Mouse (Mus musculus) E14TG2a.4 (cell line): ENCODE results near the gene Tm7sf2.

ENCODE experiments used
- CTCF ChIP-seq: conservative IDR thresholded peaks from 2 replicates; pipeline ENCODE4 v1.5.1; 2014; ENCODE audit warnings: low read length
- POU5F1 ChIP-seq: IDR thresholded peaks from 2 replicates; pipeline ENCODE4 v1.6.1; 2014; ENCODE audit warnings: low read length, borderline replicate concordance

GRCm38 (mm10) chr19:6102169-6102853, 34.1 kb upstream of the Tm7sf2 start:
- TF ChIP-seq CTCF (no peak), POU5F1 (no peak)
